ENCODE assay signal across 13 mouse cellular contexts in the genomic region with DNA sequence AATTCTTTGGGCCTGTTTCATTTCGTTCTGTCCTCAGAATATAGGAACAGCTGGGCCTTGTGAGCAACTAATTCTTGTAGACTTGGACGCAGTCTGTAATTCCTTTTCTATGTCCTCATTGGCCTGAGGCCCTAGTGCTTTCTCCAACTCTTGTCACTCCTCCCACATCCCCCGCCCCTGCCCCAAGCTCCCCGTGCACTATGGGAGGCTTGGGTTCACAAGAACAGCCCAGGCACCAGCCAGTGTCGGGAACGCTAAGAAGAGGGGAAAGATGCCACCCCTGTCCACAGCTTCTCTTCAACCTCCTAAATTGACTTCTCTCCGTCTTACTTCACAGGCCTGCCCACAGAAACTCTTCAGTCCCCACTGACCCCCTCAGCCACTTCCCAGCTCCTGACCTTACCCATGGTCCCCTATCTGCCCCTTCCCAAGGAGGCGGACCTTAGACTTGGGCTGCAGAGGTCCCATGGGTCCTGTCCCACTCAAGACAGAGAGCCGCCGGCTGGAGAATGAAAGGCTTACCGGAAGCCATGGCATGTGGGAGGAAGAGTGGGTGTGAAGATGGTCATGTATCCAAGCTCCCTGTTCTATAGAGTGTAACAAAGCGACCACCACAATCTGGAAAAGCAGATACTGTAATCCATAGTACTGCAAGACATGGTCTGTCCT. TPM values are rescaled to one million over a fixed set of nuclear protein-coding genes. Genes with fewer than 3 reads are reported as not detected.
DNase-seq lines count a peak whose midpoint lies in the region; ATAC-seq and TF ChIP-seq lines count a peak whose summit lies in the region.
"Had no signal": no experiment of that assay in that cellular context is flagged by ENCODE, and none has a peak within 500 bp of the region (broad histone marks: within the 10 kb centered on the region; RNA-seq: fewer than 3 reads in every experiment).

No protein-coding gene starts in this region.

- H3K27ac ChIP-seq in heart, adult 2 months = peak overlapping the region; percentile 98
- H3K27ac ChIP-seq in heart, embryonic 12.5 days (ENCODE audit: poor library complexity, severe bottlenecking) = no peak overlapping the region
- peak overlapping the region; percentile 86 for H3K27ac ChIP-seq in kidney, postnatal 0 days
- H3K27ac ChIP-seq in stomach, embryonic 15.5 days = peak overlapping the region; percentile 82
- H3K27ac ChIP-seq: hindbrain, postnatal 0 days; neural tube, embryonic 12.5 days had no signal

- H3K9me3 ChIP-seq in heart, embryonic 12.5 days (replicated peaks) = no peaks in the 10 kb centered on the region
- H3K9me3 ChIP-seq in kidney, postnatal 0 days (replicated peaks; ENCODE audit: low read length) = no peaks in the 10 kb centered on the region
- H3K9me3 ChIP-seq in stomach, embryonic 15.5 days = no peaks in the 10 kb centered on the region
- H3K9me3 ChIP-seq: neural tube, embryonic 12.5 days had no signal

- peak; percentile 72 to 75 for DNase-seq in heart, adult 2 months
- peak; percentile 67 to 82 for DNase-seq in gastrocnemius, postnatal 4 days (ENCODE audit: low spot score in 2 of 2)
- DNase-seq in kidney, postnatal 0 days (ENCODE audit: low spot score) = peak; percentile 93
- no peak for DNase-seq in urinary bladder, postnatal 36 days (ENCODE audit: low spot score in 2 of 2)
- no peak for DNase-seq in adipocyte (ENCODE audit: low spot score)
- no peak for DNase-seq in urinary bladder, adult 18-20 months (ENCODE audit: low spot score in 2 of 2)

- 60% methylated on average over 12 of the region's 12 CpGs for WGBS in heart, adult 2 months
- WGBS in heart, embryonic 12.5 days = 65% methylated on average over 12 of the region's 12 CpGs
- WGBS in kidney, postnatal 0 days = 51% methylated on average over 12 of the region's 12 CpGs
- 58% methylated on average over 12 of the region's 12 CpGs for WGBS in stomach, embryonic 15.5 days

- H3K9ac ChIP-seq in heart, adult 2 months (ENCODE audit: low read depth, low read length) = no peak overlapping the region
- no peak overlapping the region for H3K9ac ChIP-seq in heart, embryonic 12.5 days
- no peak overlapping the region for H3K9ac ChIP-seq in kidney, postnatal 0 days (ENCODE audit: low read depth, low read length)
- no peak overlapping the region for H3K9ac ChIP-seq in stomach, embryonic 15.5 days
- H3K9ac ChIP-seq: neural tube, embryonic 12.5 days had no signal

- no peak for ATAC-seq in heart, embryonic 12.5 days (ENCODE audit: insufficient number of reproducible peaks, low FRiP score)
- ATAC-seq in kidney, postnatal 0 days (replicated peaks; ENCODE audit: low FRiP score, low read depth) = peak; percentile 21; the same call in 1 of the 2 replicates
- peak; percentile 45; the same call in 1 of the 2 replicates for ATAC-seq in stomach, embryonic 15.5 days (ENCODE audit: insufficient read depth, low FRiP score, low read depth)
- ATAC-seq: forebrain, embryonic 16.5 days; hindbrain, postnatal 0 days; Patski had no signal

- no peak for TF ChIP-seq CTCF in heart, adult 2 months (IDR thresholded peaks at IDR 0.05)
- no peak for TF ChIP-seq CTCF in kidney, postnatal 0 days (IDR thresholded peaks at IDR 0.05; ENCODE audit: low read depth)

- H3K27me3 ChIP-seq in heart, adult 2 months (ENCODE audit: control insufficient read depth, insufficient read depth, low read length) = no peaks in the 10 kb centered on the region
- H3K27me3 ChIP-seq in heart, embryonic 12.5 days (replicated peaks) = peaks cover 51% of the 10 kb centered on the region
- no peaks in the 10 kb centered on the region for H3K27me3 ChIP-seq in kidney, postnatal 0 days (ENCODE audit: insufficient read depth, low read length)
- peaks cover 3% of the 10 kb centered on the region; the same call in 1 of the 2 replicates for H3K27me3 ChIP-seq in stomach, embryonic 15.5 days (replicated peaks)

- no peak overlapping the region for H3K4me2 ChIP-seq in heart, embryonic 12.5 days
- no peak overlapping the region for H3K4me2 ChIP-seq in kidney, postnatal 0 days (ENCODE audit: low read length)
- H3K4me2 ChIP-seq in stomach, embryonic 15.5 days = no peak overlapping the region

- intact Hi-C loops in heart, adult 2 months (cut with DNase I) = no loop called here

- H3K36me3 ChIP-seq in heart, adult 2 months (ENCODE audit: control insufficient read depth, insufficient read depth, low read length) = no peaks in the 10 kb centered on the region
- no peaks in the 10 kb centered on the region for H3K36me3 ChIP-seq in heart, embryonic 12.5 days
- no peaks in the 10 kb centered on the region for H3K36me3 ChIP-seq in kidney, postnatal 0 days (ENCODE audit: insufficient read depth, low read length)
- H3K36me3 ChIP-seq in stomach, embryonic 15.5 days = no peaks in the 10 kb centered on the region
- H3K36me3 ChIP-seq: neural tube, embryonic 12.5 days had no signal

- TF ChIP-seq POLR2A in heart, adult 2 months (IDR thresholded peaks at IDR 0.05; ENCODE audit: insufficient read depth, low read depth, low read length) = 0 out of 2 replicates have a peak, but pooled peaks have one; percentile 52

- TF ChIP-seq EP300 in heart, adult 2 months (IDR thresholded peaks at IDR 0.05; ENCODE audit: insufficient read depth, low read depth, low read length) = no peak

- no peak overlapping the region for H3K4me3 ChIP-seq in heart, adult 2 months
- no peak overlapping the region for H3K4me3 ChIP-seq in heart, embryonic 12.5 days
- no peak overlapping the region for H3K4me3 ChIP-seq in kidney, postnatal 0 days (replicated peaks; ENCODE audit: low read depth, low read length)
- H3K4me3 ChIP-seq in stomach, embryonic 15.5 days (replicated peaks) = no peak overlapping the region
- H3K4me3 ChIP-seq: neural tube, embryonic 12.5 days had no signal

- H3K4me1 ChIP-seq in heart, adult 2 months (ENCODE audit: control insufficient read depth, insufficient read depth, low read length) = peaks cover 31% of the 10 kb centered on the region
- peaks cover 37% of the 10 kb centered on the region for H3K4me1 ChIP-seq in heart, embryonic 12.5 days (replicated peaks)
- peaks cover 28% of the 10 kb centered on the region for H3K4me1 ChIP-seq in kidney, postnatal 0 days (replicated peaks; ENCODE audit: insufficient read depth, low read length)
- H3K4me1 ChIP-seq in stomach, embryonic 15.5 days = peaks cover 46% of the 10 kb centered on the region

- H3K79me2 ChIP-seq in heart, adult 2 months (replicated peaks; ENCODE audit: control insufficient read depth, insufficient read depth, low read length) = no peaks in the 10 kb centered on the region

RNA-seq across cellular contexts. Expression of a gene that starts 1.3 kb away (rescaled TPM):
- total RNA-seq in heart, adult 2 months (2021) = 10 to 100 TPM; 24.1 to 29.5 TPM
- 35.0 and 39.7 TPM in 2 replicates for polyA plus RNA-seq in heart, adult 2 months (2012; rRNA removed)
- polyA plus RNA-seq in heart, embryonic 12.5 days (2016; fragmentation: Nextera tagmentation; extraction: Ambion mirVana) = 3.1 and 3.6 TPM in 2 replicates
- 10 to 100 TPM; 24.6 to 28.1 TPM for total RNA-seq in gastrocnemius, postnatal 4 days (2021)
- polyA plus RNA-seq in kidney, postnatal 0 days (2015; fragmentation: Nextera tagmentation; extraction: Ambion mirVana) = 16.9 and 17.8 TPM in 2 replicates
- polyA plus RNA-seq in stomach, embryonic 15.5 days (2015; fragmentation: Nextera tagmentation; extraction: Ambion mirVana) = 27.0 and 28.4 TPM in 2 replicates
- polyA plus RNA-seq: Patski had no signal

RNA-seq across cellular contexts. Expression of a gene that starts 11.5 kb away (rescaled TPM):
- not detected for total RNA-seq in heart, adult 2 months (2021)
- not detected in 2 replicates for polyA plus RNA-seq in heart, adult 2 months (2012; rRNA removed)
- not detected in 2 replicates for polyA plus RNA-seq in heart, embryonic 12.5 days (2016; fragmentation: Nextera tagmentation; extraction: Ambion mirVana)
- not detected for total RNA-seq in gastrocnemius, postnatal 4 days (2021)
- not detected in 2 replicates for polyA plus RNA-seq in kidney, postnatal 0 days (2015; fragmentation: Nextera tagmentation; extraction: Ambion mirVana)
- polyA plus RNA-seq in stomach, embryonic 15.5 days (2015; fragmentation: Nextera tagmentation; extraction: Ambion mirVana) = not detected in 2 replicates
- total RNA-seq: hindbrain, postnatal 0 days had no signal
- polyA plus RNA-seq: forebrain, embryonic 16.5 days; hindbrain, postnatal 0 days; limb, embryonic 11.5 days; neural tube, embryonic 12.5 days; Patski had no signal

RNA-seq across cellular contexts. Expression of a gene that starts 46.9 kb away (rescaled TPM):
- 10 to 100 TPM in 1 of 2 experiments, 1 to 10 TPM in 1; 9.9 to 12.3 TPM for total RNA-seq in heart, adult 2 months (2021)
- 15.3 and 19.3 TPM in 2 replicates for polyA plus RNA-seq in heart, adult 2 months (2012; rRNA removed)
- polyA plus RNA-seq in heart, embryonic 12.5 days (2016; fragmentation: Nextera tagmentation; extraction: Ambion mirVana) = 6.8 TPM in 2 replicates
- 10 to 100 TPM; 16.2 to 17.0 TPM for total RNA-seq in gastrocnemius, postnatal 4 days (2021)
- polyA plus RNA-seq in kidney, postnatal 0 days (2015; fragmentation: Nextera tagmentation; extraction: Ambion mirVana) = 5.8 and 6.4 TPM in 2 replicates
- polyA plus RNA-seq in stomach, embryonic 15.5 days (2015; fragmentation: Nextera tagmentation; extraction: Ambion mirVana) = 8.9 and 9.9 TPM in 2 replicates

RNA-seq across cellular contexts. Expression of a gene that starts 48.6 kb away (rescaled TPM):
- 1 to 10 TPM in 1 of 2 experiments, under 1 TPM in 1; 0.86 to 1.3 TPM for total RNA-seq in heart, adult 2 months (2021)
- polyA plus RNA-seq in heart, adult 2 months (2012; rRNA removed) = 1.6 and 1.9 TPM in 2 replicates
- 0.10 and 0.15 TPM in 2 replicates for polyA plus RNA-seq in heart, embryonic 12.5 days (2016; fragmentation: Nextera tagmentation; extraction: Ambion mirVana)
- 1 to 10 TPM; 3.2 to 4.1 TPM for total RNA-seq in gastrocnemius, postnatal 4 days (2021)
- polyA plus RNA-seq in kidney, postnatal 0 days (2015; fragmentation: Nextera tagmentation; extraction: Ambion mirVana) = 0.38 and 0.47 TPM in 2 replicates
- polyA plus RNA-seq in stomach, embryonic 15.5 days (2015; fragmentation: Nextera tagmentation; extraction: Ambion mirVana) = 0.19 and 0.21 TPM in 2 replicates
- polyA plus RNA-seq: forebrain, embryonic 16.5 days had no signal

Comparison
In these comparisons a context has a peak if more than half of its experiments do, and no peak if none do; other contexts are left out.
1. DNase-seq: peak in heart, adult 2 months (2 of 2), gastrocnemius, postnatal 4 days (2 of 2) and kidney, postnatal 0 days (single experiment); none in urinary bladder, postnatal 36 days (0 of 2), adipocyte (single experiment) and urinary bladder, adult 18-20 months (0 of 2).